Mouse (Mus musculus) spleen, adult 2 months (tissue): ENCODE measurements around the gene Zfp541.

ENCODE experiments used
- CTCF ChIP-seq: fragments of 200-500 bp; IDR thresholded peaks from 2 replicates; pipeline ENCODE4 v1.5.1; 2011; ENCODE audit warnings: mild to moderate bottlenecking, inconsistent platforms; ENCODE audit not compliant: insufficient read depth, insufficient read length, insufficient replicate concordance; ENCODE audit errors: extremely low read depth
- POLR2A ChIP-seq: fragments of 200-500 bp; IDR thresholded peaks from 2 replicates; pipeline ENCODE4 v1.6.1; 2011; ENCODE audit warnings: low read depth, low read length, inconsistent platforms

GRCm38 (mm10) chr7:16044531-16044930 is 17.1 kb upstream of the Zfp541 start:
- no peak for TF ChIP-seq CTCF
- no peak for TF ChIP-seq POLR2A
